Mouse (Mus musculus) myocyte (in vitro differentiated cells): ENCODE data around the gene Rhox11.

Source experiments
- CEBPB ChIP-seq: IDR thresholded peaks from 2 replicates; pipeline ENCODE4 v1.6.1; 2011; ENCODE audit warnings: mild to moderate bottlenecking, moderate library complexity; ENCODE audit not compliant: poor library complexity, insufficient read depth, severe bottlenecking
- E2F4 ChIP-seq: IDR thresholded peaks from one replicate; pipeline ENCODE4 v1.6.1; 2011; ENCODE audit warnings: mild to moderate bottlenecking, control low read depth, moderate library complexity; ENCODE audit not compliant: insufficient read depth
- MAX ChIP-seq: IDR thresholded peaks from one replicate; pipeline ENCODE4 v1.6.1; 2011; ENCODE audit warnings: low read depth, mild to moderate bottlenecking, control low read depth
- MYOD1 ChIP-seq, 3 experiments: IDR thresholded peaks; one replicate each; pipeline ENCODE4 v1.6.1; 2011; ENCODE audit warnings: control low read depth in 2 of 3, low read depth in 2 of 3, mild to moderate bottlenecking in 2 of 3, moderate library complexity in 1 of 3; ENCODE audit not compliant: insufficient read length in 2 of 3, control insufficient read depth in 1 of 3
- MYOG ChIP-seq, 3 experiments: IDR thresholded peaks; one replicate each; pipeline ENCODE4 v1.6.1; 2011; ENCODE audit warnings: control low read depth in 2 of 3, low read depth in 2 of 3, mild to moderate bottlenecking in 2 of 3; ENCODE audit not compliant: insufficient read length in 2 of 3, control insufficient read depth in 1 of 3, insufficient read depth in 1 of 3
- POLR2A ChIP-seq: IDR thresholded peaks from one replicate; pipeline ENCODE4 v1.6.1; 2011; ENCODE audit warnings: low read depth, mild to moderate bottlenecking, control low read depth, moderate library complexity; ENCODE audit not compliant: insufficient read length
- POLR2AphosphoS2 ChIP-seq: IDR thresholded peaks from one replicate; pipeline ENCODE4 v1.6.1; 2011; ENCODE audit warnings: low read depth, control low read depth; ENCODE audit not compliant: insufficient read length
- REST ChIP-seq: IDR thresholded peaks from one replicate; pipeline ENCODE4 v1.6.1; 2011; ENCODE audit warnings: mild to moderate bottlenecking, control low read depth, moderate library complexity; ENCODE audit not compliant: insufficient read depth, insufficient read length
- SRF ChIP-seq: IDR thresholded peaks from one replicate; pipeline ENCODE4 v1.6.1; 2011; ENCODE audit warnings: low read depth; ENCODE audit not compliant: control insufficient read depth, insufficient read length
- TCF12 ChIP-seq: IDR thresholded peaks from one replicate; pipeline ENCODE4 v1.6.1; 2011; ENCODE audit warnings: mild to moderate bottlenecking, control low read depth; ENCODE audit not compliant: poor library complexity, insufficient read depth, severe bottlenecking
- TCF3 ChIP-seq: IDR thresholded peaks from one replicate; pipeline ENCODE4 v1.6.1; 2011; ENCODE audit warnings: low read depth, control low read depth; ENCODE audit not compliant: insufficient read length
- USF1 ChIP-seq: IDR thresholded peaks from one replicate; pipeline ENCODE4 v1.6.1; 2011; ENCODE audit warnings: low read depth, mild to moderate bottlenecking, control low read depth, moderate library complexity

DNA sequence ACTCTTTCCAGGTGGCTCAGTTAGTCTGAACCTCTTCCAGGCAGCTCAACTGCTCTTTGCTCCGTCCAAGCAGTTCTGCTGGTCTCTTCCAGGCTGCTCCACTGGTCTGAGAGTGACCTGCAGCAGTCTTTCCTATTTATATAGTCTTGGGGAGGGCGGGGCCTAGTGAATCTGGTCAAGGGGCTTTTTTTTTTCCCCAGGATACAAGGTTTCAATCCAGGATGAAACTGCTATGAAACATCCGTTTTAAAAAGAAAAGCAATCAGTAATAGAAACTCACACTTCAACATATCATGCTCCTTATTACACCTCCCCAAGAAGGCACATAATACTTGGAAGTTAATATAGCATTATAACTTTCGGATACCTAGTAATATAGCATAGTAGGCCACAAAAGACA is 25.9 kb upstream of the Rhox11 start, which contains the start of gene Rhox12:
- TF ChIP-seq CEBPB (no peak), MAX (no peak), MYOG (IDR thresholded peaks at IDR 0.05; ENCODE audit: control insufficient read depth in 1 of 3, insufficient read depth in 1 of 3, insufficient read length in 2 of 3, low read depth in 2 of 3) (no peak), POLR2A (no peak), E2F4 (no peak), POLR2AphosphoS2 (no peak), TCF12 (no peak), MYOD1 (IDR thresholded peaks at IDR 0.05; ENCODE audit: control insufficient read depth in 1 of 3, insufficient read length in 2 of 3, low read depth in 2 of 3) (no peak), REST (no peak), USF1 (no peak), TCF3 (no peak), SRF (no peak)
